Mouse (Mus musculus): Measurements from ENCODE around the gene Eci2.

Eci2 gene

GRCm38 (mm10) chr13:35026879-35027278, at the start of gene Eci2:
TSS of gene Eci2 (minus strand) at chr13:35027096.
- Histone ChIP-seq H3K4me3 (replicated peaks; ENCODE audit: low read length) (no peak within 1 kb of the TSS), H3K27me3 (ENCODE audit: insufficient read depth, low read length) (no peaks in the 10 kb centered on the region), H3K36me3 (ENCODE audit: insufficient read depth, low read length) (no peaks in the 10 kb centered on the region), H3K9me3 (ENCODE audit: low read length) (no peaks in the 10 kb centered on the region), H3K4me1 (replicated peaks; ENCODE audit: low read depth, low read length) (no peaks in the 10 kb centered on the region)
- no peak for TF ChIP-seq POU5F1 (IDR thresholded peaks at IDR 0.05; ENCODE audit: borderline replicate concordance, low read length)
- TF ChIP-seq CTCF (conservative IDR thresholded peaks at IDR 0.05; ENCODE audit: low read length), result peak; percentile 59

- H3K9me3 ChIP-seq (ENCODE audit: low read length), result 0 out of 2 replicates have a peak, but pooled peaks cover under 1% of the 10 kb centered on the region
- TF ChIP-seq CTCF (conservative IDR thresholded peaks at IDR 0.05; ENCODE audit: low read length) (peak; percentile 27; the same call in 1 of the 2 replicates), POU5F1 (IDR thresholded peaks at IDR 0.05; ENCODE audit: borderline replicate concordance, low read length) (no peak)
- H3K27me3 ChIP-seq (ENCODE audit: insufficient read depth, low read length), result no peaks in the 10 kb centered on the region
- no peaks in the 10 kb centered on the region for H3K4me1 ChIP-seq (replicated peaks; ENCODE audit: low read depth, low read length)
- H3K4me3 ChIP-seq (replicated peaks; ENCODE audit: low read length), result no peak overlapping the region
- no peaks in the 10 kb centered on the region for H3K36me3 ChIP-seq (ENCODE audit: insufficient read depth, low read length)
Observed at GRCm38 (mm10) chr13:35074862-35075261, 48.0 kb upstream of the Eci2 start.

GRCm38 (mm10) chr13:35070485-35071472, 43.9 kb upstream of the Eci2 start:
- no peaks in the 10 kb centered on the region for H3K4me1 ChIP-seq (replicated peaks; ENCODE audit: low read depth, low read length)
- no peaks in the 10 kb centered on the region for H3K36me3 ChIP-seq (ENCODE audit: insufficient read depth, low read length)
- no peak overlapping the region for H3K4me3 ChIP-seq (replicated peaks; ENCODE audit: low read length)
- H3K27me3 ChIP-seq (ENCODE audit: insufficient read depth, low read length), result no peaks in the 10 kb centered on the region
- H3K9me3 ChIP-seq (ENCODE audit: low read length), result no peaks in the 10 kb centered on the region
- TF ChIP-seq NANOG (IDR thresholded peaks at IDR 0.05; ENCODE audit: borderline replicate concordance, low read length), result no peak
- TF ChIP-seq POU5F1 (IDR thresholded peaks at IDR 0.05; ENCODE audit: borderline replicate concordance, low read length), result no peak
- no peak for TF ChIP-seq CTCF (conservative IDR thresholded peaks at IDR 0.05; ENCODE audit: low read length)

GRCm38 (mm10) chr13:35067084-35067483, 40.2 kb upstream of the Eci2 start:
- H3K27me3 ChIP-seq (ENCODE audit: insufficient read depth, low read length), result no peaks in the 10 kb centered on the region
- H3K9me3 ChIP-seq (ENCODE audit: low read length), result no peaks in the 10 kb centered on the region
- H3K4me3 ChIP-seq (replicated peaks; ENCODE audit: low read length), result no peak overlapping the region
- TF ChIP-seq POU5F1 (IDR thresholded peaks at IDR 0.05; ENCODE audit: borderline replicate concordance, low read length) (no peak), NANOG (IDR thresholded peaks at IDR 0.05; ENCODE audit: borderline replicate concordance, low read length) (no peak), CTCF (conservative IDR thresholded peaks at IDR 0.05; ENCODE audit: low read length) (no peak)
- H3K36me3 ChIP-seq (ENCODE audit: insufficient read depth, low read length), result no peaks in the 10 kb centered on the region
- no peaks in the 10 kb centered on the region for H3K4me1 ChIP-seq (replicated peaks; ENCODE audit: low read depth, low read length)

GRCm38 (mm10) chr13:35066033-35066432, 39.1 kb upstream of the Eci2 start:
- TF ChIP-seq NANOG (IDR thresholded peaks at IDR 0.05; ENCODE audit: borderline replicate concordance, low read length), result no peak
- no peak for TF ChIP-seq POU5F1 (IDR thresholded peaks at IDR 0.05; ENCODE audit: borderline replicate concordance, low read length)
- no peak for TF ChIP-seq CTCF (conservative IDR thresholded peaks at IDR 0.05; ENCODE audit: low read length)
- Histone ChIP-seq H3K36me3 (ENCODE audit: insufficient read depth, low read length) (no peaks in the 10 kb centered on the region), H3K4me3 (replicated peaks; ENCODE audit: low read length) (no peak overlapping the region), H3K27me3 (ENCODE audit: insufficient read depth, low read length) (no peaks in the 10 kb centered on the region), H3K9me3 (ENCODE audit: low read length) (no peaks in the 10 kb centered on the region), H3K4me1 (replicated peaks; ENCODE audit: low read depth, low read length) (no peaks in the 10 kb centered on the region)

GRCm38 (mm10) chr13:35064381-35064780, 37.5 kb upstream of the Eci2 start:
- H3K4me3 ChIP-seq (replicated peaks; ENCODE audit: low read length), result no peak overlapping the region
- no peaks in the 10 kb centered on the region for H3K27me3 ChIP-seq (ENCODE audit: insufficient read depth, low read length)
- no peaks in the 10 kb centered on the region for H3K4me1 ChIP-seq (replicated peaks; ENCODE audit: low read depth, low read length)
- no peaks in the 10 kb centered on the region for H3K36me3 ChIP-seq (ENCODE audit: insufficient read depth, low read length)
- no peak for TF ChIP-seq POU5F1 (IDR thresholded peaks at IDR 0.05; ENCODE audit: borderline replicate concordance, low read length)
- TF ChIP-seq NANOG (IDR thresholded peaks at IDR 0.05; ENCODE audit: borderline replicate concordance, low read length), result no peak
- no peak for TF ChIP-seq CTCF (conservative IDR thresholded peaks at IDR 0.05; ENCODE audit: low read length)
- no peaks in the 10 kb centered on the region for H3K9me3 ChIP-seq (ENCODE audit: low read length)

- TF ChIP-seq CTCF (conservative IDR thresholded peaks at IDR 0.05; ENCODE audit: low read length) (no peak), POU5F1 (IDR thresholded peaks at IDR 0.05; ENCODE audit: borderline replicate concordance, low read length) (no peak), NANOG (IDR thresholded peaks at IDR 0.05; ENCODE audit: borderline replicate concordance, low read length) (no peak)
- no peaks in the 10 kb centered on the region for H3K27me3 ChIP-seq (ENCODE audit: insufficient read depth, low read length)
- H3K9me3 ChIP-seq (ENCODE audit: low read length), result peaks cover 5% of the 10 kb centered on the region
- H3K36me3 ChIP-seq (ENCODE audit: insufficient read depth, low read length), result no peaks in the 10 kb centered on the region
- no peak overlapping the region for H3K4me3 ChIP-seq (replicated peaks; ENCODE audit: low read length)
- H3K4me1 ChIP-seq (replicated peaks; ENCODE audit: low read depth, low read length), result peaks cover 5% of the 10 kb centered on the region
Observed at GRCm38 (mm10) chr13:35058145-35058544, 31.2 kb upstream of the Eci2 start.

- H3K27me3 ChIP-seq (ENCODE audit: insufficient read depth, low read length), result no peaks in the 10 kb centered on the region
- TF ChIP-seq POU5F1 (IDR thresholded peaks at IDR 0.05; ENCODE audit: borderline replicate concordance, low read length) (no peak), NANOG (IDR thresholded peaks at IDR 0.05; ENCODE audit: borderline replicate concordance, low read length) (no peak), CTCF (conservative IDR thresholded peaks at IDR 0.05; ENCODE audit: low read length) (no peak)
- no peaks in the 10 kb centered on the region for H3K36me3 ChIP-seq (ENCODE audit: insufficient read depth, low read length)
- H3K9me3 ChIP-seq (ENCODE audit: low read length), result peaks cover 21% of the 10 kb centered on the region
- H3K4me1 ChIP-seq (replicated peaks; ENCODE audit: low read depth, low read length), result no peaks in the 10 kb centered on the region
- H3K4me3 ChIP-seq (replicated peaks; ENCODE audit: low read length), result no peak overlapping the region
Observed at GRCm38 (mm10) chr13:35036486-35036885, 9.6 kb upstream of the Eci2 start.

Measured in E14TG2a.4 (cell line).